Mouse (Mus musculus) urinary bladder, postnatal 14 days (tissue): ENCODE measurements around the gene Sh3bgrl2.

Source experiments
- DNase-seq: peaks from one replicate; pipeline ENCODE4 v3.0.0; 2021; ENCODE audit warnings: low spot score

Gene Sh3bgrl2

DNA sequence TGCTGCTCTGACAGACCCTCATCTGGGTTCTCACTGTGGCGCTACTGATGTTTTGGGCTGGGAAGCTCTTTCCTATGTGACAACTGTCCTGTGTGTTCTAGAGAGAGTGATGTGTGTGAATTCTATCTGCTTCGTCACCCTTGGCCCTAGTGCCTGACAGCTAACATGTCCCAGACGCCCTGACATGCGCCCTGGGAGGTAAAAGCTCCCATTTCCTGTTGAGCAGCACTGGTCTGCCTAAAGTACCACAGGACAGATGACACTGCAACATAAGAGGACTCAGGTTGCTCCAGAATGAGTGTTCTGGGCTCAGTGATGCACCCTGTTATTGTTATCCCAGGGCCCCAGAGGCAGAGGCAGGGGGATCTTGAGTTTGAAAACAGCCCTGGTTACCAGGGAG, 12.5 kb downstream of the Sh3bgrl2 start:
- DNase-seq: no peak

DNA sequence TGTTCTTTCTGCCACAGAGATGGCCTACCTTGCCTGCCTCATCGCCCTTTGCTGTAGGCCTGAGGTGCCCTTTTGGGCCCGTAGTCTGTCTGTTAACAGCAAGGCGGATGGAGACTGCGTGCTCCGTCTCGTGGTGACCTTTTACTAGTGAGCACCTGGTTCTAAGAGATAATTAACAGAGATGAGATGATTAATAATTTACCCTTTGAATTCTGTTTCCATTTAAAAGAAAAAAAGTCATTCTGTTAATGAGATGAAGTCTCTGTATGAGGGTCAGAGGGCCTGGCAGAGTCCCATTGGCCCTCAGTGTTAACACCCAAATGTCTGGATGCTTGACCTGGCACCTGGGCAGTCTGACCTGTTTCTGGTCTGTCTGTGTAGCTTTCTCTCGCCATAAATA, 14.8 kb downstream of the Sh3bgrl2 start:
- DNase-seq: no peak

- DNase-seq: peak; percentile 38
Measured at GRCm38 (mm10) chr9:83563808-83564549, 15.9 kb downstream of the Sh3bgrl2 start.

DNA sequence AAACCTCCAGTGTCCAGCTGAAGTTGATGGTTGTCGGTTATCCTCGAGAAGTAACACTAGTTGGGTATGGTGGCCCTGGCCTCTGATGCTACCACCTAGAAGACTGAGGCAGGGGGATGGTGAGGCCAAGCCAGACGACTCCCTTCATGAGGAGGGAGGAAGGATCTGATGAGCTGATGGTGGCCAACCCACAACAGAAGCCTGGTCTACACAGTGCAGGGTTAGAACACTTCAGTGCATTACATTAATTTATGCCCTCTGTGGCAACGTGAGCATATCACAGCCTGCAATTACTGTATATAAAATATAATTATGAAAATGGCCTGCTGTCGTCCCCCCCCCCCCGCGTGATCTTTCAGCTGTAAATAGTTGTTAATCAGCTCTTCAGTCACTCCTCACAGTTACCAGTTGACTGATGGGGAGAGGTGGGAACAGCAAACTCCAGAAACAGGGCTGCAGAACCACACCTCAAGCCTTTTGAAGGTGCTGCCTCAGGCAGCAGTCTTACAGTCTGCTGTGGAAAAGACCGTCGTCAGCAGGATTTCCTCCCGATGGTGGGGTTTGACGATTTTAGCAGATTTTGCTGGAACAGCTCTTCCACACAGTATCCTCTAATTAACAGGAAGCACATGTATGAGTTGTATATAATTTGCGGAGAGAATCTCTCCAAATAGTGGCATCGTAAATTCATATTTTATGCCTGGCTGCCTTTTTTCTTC, 17.0 kb downstream of the Sh3bgrl2 start:
- no peak for DNase-seq

GRCm38 (mm10) chr9:83566141-83566540, 18.0 kb downstream of the Sh3bgrl2 start:
- DNase-seq: no peak

DNA sequence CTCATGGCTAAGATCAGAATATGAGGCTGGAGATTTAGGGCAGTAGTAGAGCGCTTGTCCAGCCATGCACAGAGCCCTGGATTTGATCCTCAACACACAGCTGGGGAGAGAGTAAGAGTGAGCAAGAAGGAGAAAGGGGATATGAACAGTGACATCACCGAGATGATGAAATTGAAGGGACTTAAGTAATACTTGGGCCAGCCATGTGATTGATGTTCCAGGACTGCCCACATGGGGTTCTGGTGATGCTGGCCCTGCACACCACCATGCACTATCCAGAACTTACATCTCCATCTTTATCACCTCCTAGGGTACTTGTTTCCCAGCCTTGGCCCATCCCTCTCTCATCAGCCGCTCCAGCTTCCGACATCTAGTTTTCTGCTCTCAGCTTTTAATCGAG, 20.0 kb downstream of the Sh3bgrl2 start:
- no peak for DNase-seq

DNA sequence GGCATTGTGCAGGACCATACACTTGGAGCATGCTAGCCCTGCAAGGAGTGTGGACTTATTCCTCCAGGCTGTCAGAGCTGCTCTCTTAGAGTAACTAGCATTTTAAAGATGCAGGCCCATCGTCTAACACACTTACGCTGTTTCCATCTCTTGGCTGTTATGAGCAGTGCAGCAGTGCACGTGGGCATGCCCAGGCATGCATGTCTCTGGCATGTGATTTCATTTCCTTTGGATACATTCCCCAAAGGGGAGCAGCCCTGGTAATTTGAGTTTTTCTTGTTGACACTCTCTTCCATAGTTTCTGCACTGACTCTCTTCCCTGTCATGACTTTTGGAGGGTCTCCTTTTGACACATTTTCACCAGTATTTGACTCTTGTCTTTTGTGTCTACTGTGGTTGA, 20.8 kb downstream of the Sh3bgrl2 start:
- peak; percentile 56 for DNase-seq

DNA sequence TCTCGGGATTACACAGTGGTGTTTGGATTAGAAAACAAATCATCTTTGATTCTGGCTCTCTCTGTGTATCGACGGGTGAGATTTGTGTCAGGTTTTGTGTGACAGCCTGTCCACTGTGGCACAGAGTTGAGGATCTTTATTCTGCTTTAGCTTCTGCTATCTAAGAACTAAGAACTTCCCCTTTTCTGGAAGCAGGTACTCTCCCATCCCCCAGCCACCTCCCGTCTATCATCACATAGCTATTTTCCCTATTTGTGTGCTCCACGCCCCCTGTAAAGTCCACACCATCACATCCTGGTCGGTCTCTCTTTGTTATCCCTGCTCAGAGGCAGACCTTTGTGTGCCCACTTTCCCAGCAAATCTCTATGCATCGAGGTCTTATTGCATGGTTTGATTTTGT, 21.8 kb downstream of the Sh3bgrl2 start:
- no peak for DNase-seq

DNA sequence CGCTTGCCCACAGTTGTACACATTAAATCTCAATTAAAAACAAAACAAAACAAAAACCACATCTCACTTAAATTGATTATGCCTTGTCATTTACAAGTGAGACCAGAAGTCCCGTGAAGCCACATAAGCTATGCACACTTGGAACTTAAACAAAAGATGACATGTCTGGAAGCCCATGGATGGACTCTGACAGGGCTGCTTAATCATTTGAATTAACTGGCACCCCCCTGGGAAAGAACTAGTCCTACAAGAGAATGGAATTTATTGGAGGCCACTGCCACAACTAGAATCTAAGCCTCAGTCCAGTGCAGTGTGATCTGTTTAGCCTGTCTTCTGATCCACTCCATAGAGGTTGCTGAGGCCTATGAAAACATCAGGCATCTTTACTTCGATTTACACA, 23.2 kb downstream of the Sh3bgrl2 start:
- DNase-seq: no peak

DNA sequence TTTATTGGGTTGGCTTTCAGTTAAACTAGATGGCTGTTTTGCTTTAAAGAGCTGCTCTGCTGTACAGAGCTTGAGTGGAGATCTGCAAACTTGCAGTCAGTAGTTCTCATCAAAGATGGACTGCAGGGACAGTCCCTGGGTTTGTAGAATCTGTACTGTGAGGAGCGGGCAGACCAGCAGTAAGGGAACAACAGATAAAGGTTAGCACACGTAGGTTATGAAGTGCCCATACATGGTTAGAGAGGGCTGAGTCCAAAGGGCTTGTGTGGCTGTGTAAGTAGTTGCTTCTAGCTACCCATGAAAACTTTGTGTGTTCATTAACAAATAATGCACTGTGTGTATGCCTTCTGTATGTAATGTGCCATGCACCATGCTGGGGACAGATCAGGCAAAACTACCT, 24.2 kb downstream of the Sh3bgrl2 start:
- DNase-seq: no peak

- no peak for DNase-seq
Measured at GRCm38 (mm10) chr9:83572870-83573269, 24.7 kb downstream of the Sh3bgrl2 start.

DNA sequence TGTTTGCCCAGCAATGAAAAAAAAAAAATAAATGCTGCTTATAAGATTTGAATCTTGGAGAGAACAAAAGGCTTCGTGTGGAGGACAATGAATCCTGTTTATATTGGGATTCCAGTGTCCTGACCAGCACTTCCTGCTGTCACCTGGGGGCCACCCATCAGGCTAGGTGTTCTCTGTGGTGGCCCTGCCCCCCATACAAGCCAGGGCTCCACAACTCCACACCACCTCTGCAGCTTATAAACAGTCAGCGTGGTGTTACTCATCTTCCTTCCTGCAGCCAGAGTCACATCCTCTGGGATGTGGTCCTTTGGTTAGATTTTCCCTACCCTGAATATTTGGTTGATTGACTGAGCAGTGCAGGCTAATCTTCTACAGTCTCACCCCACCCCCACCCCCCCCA, 25.5 kb downstream of the Sh3bgrl2 start:
- no peak for DNase-seq

- no peak for DNase-seq
Measured at GRCm38 (mm10) chr9:83575403-83575802, 27.3 kb downstream of the Sh3bgrl2 start.

- DNase-seq: peak; percentile 18
Measured at GRCm38 (mm10) chr9:83576018-83576688, 28.0 kb downstream of the Sh3bgrl2 start.

- no peak for DNase-seq
Measured at GRCm38 (mm10) chr9:83576689-83577057, 28.5 kb downstream of the Sh3bgrl2 start.

GRCm38 (mm10) chr9:83577260-83577659, 29.1 kb downstream of the Sh3bgrl2 start:
- no peak for DNase-seq

DNA sequence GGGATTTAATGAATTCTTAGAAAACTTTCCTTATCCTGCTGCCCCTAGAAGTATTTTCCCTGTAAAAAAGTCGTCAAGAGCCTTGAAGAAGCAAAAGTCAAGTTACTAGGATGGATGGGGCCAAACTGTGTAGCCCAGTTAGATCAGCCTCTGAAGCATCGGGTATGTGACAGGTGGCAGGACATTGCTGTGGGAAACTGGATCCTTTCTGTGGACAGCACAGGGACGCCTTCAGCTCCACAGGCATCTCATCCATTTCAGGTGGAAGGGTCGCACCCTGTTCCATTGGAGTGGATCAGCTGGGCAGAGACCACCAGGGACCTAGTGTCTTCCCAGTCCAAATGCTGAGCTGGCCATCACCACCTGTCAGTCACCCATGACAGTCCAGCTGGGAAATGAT, 30.9 kb downstream of the Sh3bgrl2 start:
- no peak for DNase-seq

- no peak for DNase-seq
Measured at GRCm38 (mm10) chr9:83582748-83583147, 34.6 kb downstream of the Sh3bgrl2 start.

DNA sequence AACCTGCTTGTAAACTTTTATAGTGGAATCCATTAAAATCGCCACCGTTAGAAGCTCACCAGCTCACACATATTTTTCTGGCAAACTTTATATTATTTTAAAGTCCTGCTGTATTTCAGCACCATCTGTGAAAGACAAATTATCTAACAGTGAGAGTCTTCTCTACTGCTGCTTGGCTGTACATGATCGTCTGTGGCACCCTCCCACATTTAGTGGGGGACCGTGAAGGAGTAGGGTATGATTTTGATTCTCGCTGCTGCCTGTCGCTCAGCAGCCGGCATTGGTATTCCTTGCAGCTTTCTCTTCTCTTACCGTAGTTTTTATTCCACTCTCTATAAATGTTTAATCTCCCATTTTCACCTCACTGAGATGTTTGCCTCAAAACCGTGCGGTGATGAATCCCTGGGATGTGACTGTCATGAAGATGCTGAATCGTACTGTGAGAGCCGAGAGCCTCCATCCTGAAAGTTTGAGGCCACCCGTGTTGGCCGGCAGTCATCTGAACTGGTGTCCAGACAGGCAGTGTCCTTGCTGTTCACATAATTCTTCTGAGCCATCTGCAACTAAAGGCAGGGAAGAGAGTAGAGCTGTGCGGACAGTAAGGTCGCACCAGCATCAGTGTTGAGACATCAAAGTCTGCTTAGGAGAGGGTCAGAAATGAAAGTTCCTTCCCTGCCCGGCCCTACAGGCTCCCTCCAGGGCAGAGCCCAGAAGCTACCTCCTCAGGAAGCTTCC, 38.4 kb downstream of the Sh3bgrl2 start:
- DNase-seq: no peak

GRCm38 (mm10) chr9:83587116-83587515, 39.0 kb downstream of the Sh3bgrl2 start:
- no peak for DNase-seq

GRCm38 (mm10) chr9:83589063-83589462, 40.9 kb downstream of the Sh3bgrl2 start:
- no peak for DNase-seq

DNA sequence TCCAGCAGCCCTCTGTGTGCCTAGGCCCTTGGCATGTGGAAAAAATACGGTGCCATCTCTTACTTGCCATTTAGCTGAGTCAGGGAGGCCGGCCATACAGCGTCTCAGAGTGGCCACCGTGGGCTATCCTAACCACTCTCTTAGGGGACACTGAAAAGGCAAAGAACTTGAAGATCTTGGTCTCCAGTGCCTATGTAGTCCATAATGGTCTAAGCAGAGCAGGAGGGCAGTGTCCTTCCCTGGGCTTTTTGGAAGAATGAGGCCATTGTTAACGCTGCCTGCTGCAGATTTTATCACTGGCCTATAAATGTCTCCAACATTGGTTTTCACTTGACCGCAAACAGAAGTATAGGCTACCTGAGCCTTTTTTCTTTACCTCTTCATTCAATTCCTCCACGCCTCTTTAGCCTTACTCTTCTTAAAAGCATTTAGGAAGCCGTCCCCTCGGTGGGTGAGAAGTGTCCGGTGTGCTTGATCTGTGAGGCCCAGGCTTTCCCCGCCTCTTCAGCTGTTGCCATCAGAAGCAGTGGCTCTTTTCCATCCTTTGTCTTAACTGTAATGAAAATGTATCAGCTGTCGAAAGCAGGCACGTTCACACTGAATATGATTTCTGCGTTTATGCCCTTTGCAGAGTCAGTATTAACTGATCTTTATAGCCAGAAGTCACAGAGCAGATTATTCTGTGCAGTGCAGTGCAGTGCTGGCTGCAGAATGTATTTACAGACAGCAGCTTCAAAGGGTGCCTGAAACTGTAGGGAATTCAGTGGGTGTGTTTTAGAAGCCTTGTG, 41.7 kb downstream of the Sh3bgrl2 start:
- DNase-seq: no peak
